Mouse (Mus musculus) kidney, postnatal 0 days (tissue): ENCODE results near the gene Myocos. TPM values are rescaled to one million over a fixed set of nuclear protein-coding genes. Genes with fewer than 3 reads are reported as not detected.

Source experiments
- ATAC-seq: fragments of 200-750 bp; cut with Nextera tagmentation; replicated peaks from 2 replicates; pipeline ENCODE4 v1.8.0; 2017; ENCODE audit warnings: low read depth, moderate number of reproducible peaks, moderate TSS enrichment, moderate library complexity; ENCODE audit not compliant: low FRiP score
- DNase-seq: peaks from one replicate; pipeline ENCODE4 v3.0.0-alpha.2; 2016; ENCODE audit warnings: low spot score
- H3K27ac ChIP-seq: fragments of 300-500 bp; sonication (generic); 2 replicates; pipeline ENCODE4 v1.5.1; 2014; ENCODE audit warnings: mild to moderate bottlenecking
- H3K27me3 ChIP-seq: fragments of 300-500 bp; sonication (generic); 2 replicates; pipeline ENCODE4 v1.6.1; 2014; ENCODE audit warnings: low read length, mixed read lengths; ENCODE audit not compliant: insufficient read depth
- H3K36me3 ChIP-seq: fragments of 300-500 bp; sonication (generic); 2 replicates; pipeline ENCODE4 v1.6.1; 2014; ENCODE audit warnings: low read length, mixed read lengths; ENCODE audit not compliant: insufficient read depth
- H3K4me1 ChIP-seq: fragments of 300-500 bp; sonication (generic); replicated peaks from 2 replicates; pipeline ENCODE4 v1.6.1; 2014; ENCODE audit warnings: antibody characterized with exemption, low read length, mixed read lengths; ENCODE audit not compliant: insufficient read depth
- H3K4me2 ChIP-seq: fragments of 300-500 bp; sonication (generic); 2 replicates; pipeline ENCODE4 v1.6.1; 2014; ENCODE audit warnings: mild to moderate bottlenecking, low read length, moderate library complexity, mixed read lengths
- H3K4me3 ChIP-seq: fragments of 300-500 bp; sonication (generic); replicated peaks from 2 replicates; pipeline ENCODE4 v1.5.1; 2014; ENCODE audit warnings: low read depth, low read length
- H3K9ac ChIP-seq: fragments of 300-500 bp; sonication (generic); 2 replicates; pipeline ENCODE4 v1.6.1; 2014; ENCODE audit warnings: low read depth, low read length
- H3K9me3 ChIP-seq: fragments of 300-500 bp; sonication (generic); replicated peaks from 2 replicates; pipeline ENCODE4 v1.6.1; 2016; ENCODE audit warnings: low read length, inconsistent platforms, mixed read lengths
- CTCF ChIP-seq: IDR thresholded peaks from 2 replicates; pipeline ENCODE4 v1.5.1; 2016; ENCODE audit warnings: antibody characterized with exemption, low read depth, mild to moderate bottlenecking, moderate library complexity
- WGBS: fragments of 180-500 bp; shearing (Covaris S2); extraction: QIAGEN DNeasy Blood & Tissue Kit; methylation state at CpG from one replicate; pipeline ENCODE4 v1.1.7; 2014; 5-methylcytosine and 5-hydroxymethylcytosine counted together
- polyA plus RNA-seq: library from polyadenylated mRNA; unstranded; fragments of >200 nt; fragmentation: Nextera tagmentation; extraction: Ambion mirVana; gene quantifications from 2 replicates; pipeline ENCODE4 v1.2.1, GENCODE M21; 2015

The Myocos gene
- polyA plus RNA-seq, result not detected in 2 replicates

- no peak within 1 kb of the TSS for H3K4me3 ChIP-seq
- TF ChIP-seq CTCF, result no peak
- 86% methylated on average over 7 of the region's 7 CpGs for WGBS
- H3K9me3 ChIP-seq, result no peaks in the 10 kb centered on the region
- H3K36me3 ChIP-seq, result no peaks in the 10 kb centered on the region
- H3K27me3 ChIP-seq, result no peaks in the 10 kb centered on the region
- H3K9ac ChIP-seq, result no peak within 1 kb of the TSS
- H3K4me2 ChIP-seq, result no peak within 1 kb of the TSS
- no peak within 1 kb of the TSS for H3K27ac ChIP-seq
- ATAC-seq, result no peak
- DNase-seq, result no peak
- H3K4me1 ChIP-seq, result no peaks in the 10 kb centered on the region
Measured at GRCm38 (mm10) chr1:162658119-162658518, at the start of gene Myocos. Myocos (minus strand) TSS chr1:162658219.

DNA sequence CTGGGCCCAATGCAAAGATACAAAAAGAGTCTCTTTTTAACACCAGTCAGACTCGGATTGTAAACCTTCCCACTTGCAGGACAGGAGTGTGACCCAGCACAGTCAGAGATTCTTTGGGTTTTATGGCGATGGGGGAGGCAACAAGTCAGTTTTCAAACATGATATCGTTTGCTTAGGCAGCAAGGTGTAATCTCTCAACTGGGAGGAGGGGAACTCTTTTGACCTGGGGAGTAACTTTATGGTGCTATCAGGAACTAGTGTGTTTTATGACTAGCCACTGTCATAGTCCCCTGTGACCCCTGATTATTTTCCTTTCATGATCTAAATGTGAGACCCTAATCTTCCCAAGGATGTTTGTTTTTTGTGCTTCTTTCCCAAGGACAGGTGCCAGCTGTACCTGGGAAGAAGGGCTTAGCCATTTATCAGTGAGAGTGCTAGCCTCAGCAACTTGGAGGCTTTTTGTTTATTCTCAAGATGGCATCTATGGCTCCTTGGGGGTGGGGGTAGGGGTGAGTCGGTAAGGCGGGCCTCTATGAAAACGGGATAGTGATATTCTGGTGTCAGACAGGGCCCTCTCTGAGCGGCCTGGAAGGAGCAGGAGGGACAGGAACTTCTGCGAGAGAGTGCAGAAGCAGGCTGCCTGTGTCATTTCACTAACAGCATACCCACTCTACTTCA lies 42.5 kb upstream of the Myocos start:
- Histone ChIP-seq H3K4me2 (no peak overlapping the region), H3K36me3 (peaks cover 53% of the 10 kb centered on the region), H3K4me1 (no peaks in the 10 kb centered on the region), H3K9ac (no peak overlapping the region), H3K27me3 (no peaks in the 10 kb centered on the region), H3K4me3 (no peak overlapping the region), H3K9me3 (no peaks in the 10 kb centered on the region), H3K27ac (no peak overlapping the region)
- DNase-seq, result no peak
- no peak for TF ChIP-seq CTCF
- no peak for ATAC-seq
- WGBS, result 35% methylated on average over 8 of the region's 8 CpGs

GRCm38 (mm10) chr1:162697866-162698265 lies 39.8 kb upstream of the Myocos start:
- no peak for TF ChIP-seq CTCF
- Histone ChIP-seq H3K4me3 (no peak overlapping the region), H3K9me3 (no peaks in the 10 kb centered on the region), H3K4me2 (no peak overlapping the region), H3K9ac (no peak overlapping the region), H3K27ac (no peak overlapping the region), H3K4me1 (no peaks in the 10 kb centered on the region), H3K36me3 (peaks cover 50% of the 10 kb centered on the region), H3K27me3 (no peaks in the 10 kb centered on the region)
- WGBS, result 93% methylated on average over 6 of the region's 6 CpGs
- DNase-seq (no peak), ATAC-seq (no peak)

GRCm38 (mm10) chr1:162693721-162694120 lies 35.7 kb upstream of the Myocos start:
- Histone ChIP-seq H3K4me3 (no peak overlapping the region), H3K9ac (no peak overlapping the region), H3K27me3 (no peaks in the 10 kb centered on the region), H3K4me2 (no peak overlapping the region), H3K27ac (no peak overlapping the region), H3K4me1 (no peaks in the 10 kb centered on the region), H3K9me3 (no peaks in the 10 kb centered on the region), H3K36me3 (peaks cover 63% of the 10 kb centered on the region)
- TF ChIP-seq CTCF, result no peak
- no peak for DNase-seq
- no peak for ATAC-seq
- WGBS, result 65% methylated on average over 2 of the region's 2 CpGs

GRCm38 (mm10) chr1:162665486-162666174 lies 7.6 kb upstream of the Myocos start:
- no peak for TF ChIP-seq CTCF
- H3K4me1 ChIP-seq, result no peaks in the 10 kb centered on the region
- no peak overlapping the region for H3K27ac ChIP-seq
- H3K4me2 ChIP-seq, result peak overlapping the region; percentile 66
- peak overlapping the region; percentile 22 for H3K4me3 ChIP-seq
- 4% methylated on average over 11 of the region's 11 CpGs for WGBS
- DNase-seq (peak; percentile 62), ATAC-seq (peak; percentile 83)
- H3K27me3 ChIP-seq, result no peaks in the 10 kb centered on the region
- H3K36me3 ChIP-seq, result no peaks in the 10 kb centered on the region
- 0 out of 2 replicates have a peak overlapping the region, but pooled peaks have one; percentile 24 for H3K9ac ChIP-seq
- no peaks in the 10 kb centered on the region for H3K9me3 ChIP-seq

GRCm38 (mm10) chr1:162664826-162665475 lies 6.9 kb upstream of the Myocos start:
- H3K36me3 ChIP-seq, result no peaks in the 10 kb centered on the region
- H3K4me3 ChIP-seq, result no peak overlapping the region
- peak; percentile 97 for DNase-seq
- peak; percentile 97 for ATAC-seq
- H3K27me3 ChIP-seq, result no peaks in the 10 kb centered on the region
- H3K4me1 ChIP-seq, result no peaks in the 10 kb centered on the region
- no peak overlapping the region for H3K9ac ChIP-seq
- 17% methylated on average over 10 of the region's 10 CpGs for WGBS
- no peaks in the 10 kb centered on the region for H3K9me3 ChIP-seq
- peak; percentile 94 for TF ChIP-seq CTCF
- no peak overlapping the region for H3K27ac ChIP-seq
- H3K4me2 ChIP-seq, result peak overlapping the region; percentile 66; the same call in 1 of the 2 replicates
